Mouse (Mus musculus) olfactory bulb, adult 2 months (tissue): ENCODE data around the gene Ptgfr. TPM values are rescaled to one million over a fixed set of nuclear protein-coding genes. Genes with fewer than 3 reads are reported as not detected.

Source experiments
- H3K27ac ChIP-seq: fragments of 200-500 bp; 2 replicates; pipeline ENCODE4 v1.5.1; 2012; ENCODE audit warnings: low read depth, low read length; ENCODE audit not compliant: insufficient read depth
- H3K4me1 ChIP-seq: fragments of 200-500 bp; 2 replicates; pipeline ENCODE4 v1.6.1; 2012; ENCODE audit warnings: low read length; ENCODE audit not compliant: control insufficient read depth, insufficient read depth
- H3K4me3 ChIP-seq: fragments of 200-500 bp; 2 replicates; pipeline ENCODE4 v1.5.1; 2012; ENCODE audit warnings: mild to moderate bottlenecking, low read depth, low read length, moderate library complexity; ENCODE audit not compliant: insufficient read depth
- CTCF ChIP-seq: fragments of 200-500 bp; IDR thresholded peaks from 2 replicates; pipeline ENCODE4 v1.5.1; 2012; ENCODE audit warnings: low read depth, mild to moderate bottlenecking, low read length, moderate library complexity; ENCODE audit not compliant: insufficient read depth
- POLR2A ChIP-seq: fragments of 200-500 bp; IDR thresholded peaks from 2 replicates; pipeline ENCODE4 v1.6.1; 2012; ENCODE audit warnings: mild to moderate bottlenecking, low read depth, low read length, moderate library complexity; ENCODE audit not compliant: insufficient read depth
- WGBS: fragments of 180-500 bp; shearing (Covaris S2); methylation state at CpG from one replicate; pipeline ENCODE4 v1.1.7; 2018; 5-methylcytosine and 5-hydroxymethylcytosine counted together
- polyA plus RNA-seq: library from polyadenylated mRNA; stranded (reverse); fragments of >200 nt; gene quantifications from 2 replicates; pipeline ENCODE4 v1.2.4, GENCODE M21; 2012; ENCODE audit warnings: low replicate concordance; ENCODE audit not compliant: missing spikeins, insufficient read depth, insufficient read length

Gene Ptgfr
- polyA plus RNA-seq, 1 experiment, result not detected

DNA sequence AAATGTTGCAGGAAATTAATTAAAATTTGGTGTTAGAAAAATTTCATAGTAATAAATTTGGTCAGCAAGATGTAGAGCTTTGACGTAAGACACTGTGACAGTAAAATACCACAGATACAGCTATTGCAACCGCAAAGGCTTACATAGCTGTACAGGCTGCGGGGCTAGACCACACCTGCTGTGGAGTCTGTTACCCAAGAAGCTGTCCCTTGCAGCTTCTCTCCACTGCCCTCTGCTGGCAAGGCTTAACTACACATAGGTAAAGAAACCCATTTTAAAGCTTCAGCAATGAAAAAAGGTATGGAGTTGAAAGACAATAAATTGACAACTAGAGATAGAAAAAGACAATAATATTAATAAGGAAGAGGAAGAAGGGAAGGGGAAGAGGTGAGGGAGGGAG is 66.4 kb downstream of the Ptgfr start:
- WGBS, result 68% methylated on average over 3 of the region's 3 CpGs
- TF ChIP-seq POLR2A (no peak), CTCF (no peak)
- H3K4me3 ChIP-seq, result no peak overlapping the region
- no peaks in the 10 kb centered on the region for H3K4me1 ChIP-seq
- H3K27ac ChIP-seq, result no peak overlapping the region

DNA sequence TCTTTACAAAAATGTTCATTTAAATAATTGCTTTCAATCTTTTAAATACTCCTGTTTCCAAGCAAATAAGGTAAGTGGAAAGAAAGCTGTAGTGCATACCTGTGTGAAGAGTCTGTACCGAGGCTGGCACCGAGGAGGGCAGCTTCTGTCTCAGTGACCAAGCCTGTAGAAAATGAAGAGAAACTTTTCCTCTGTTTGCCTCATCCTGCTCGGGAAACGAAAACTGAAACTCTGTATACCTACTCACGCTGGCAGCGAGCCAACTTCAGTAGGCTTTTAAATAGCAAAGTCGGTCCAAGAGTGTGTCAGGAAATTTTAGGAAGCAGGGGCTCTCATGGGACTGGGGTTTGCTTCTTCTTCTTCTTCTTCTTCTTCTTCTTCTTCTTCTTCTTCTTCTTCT is 87.7 kb downstream of the Ptgfr start, which contains the start of gene Ifi44:
Gene Ifi44, minus strand, starts transcription at position 224 of the 400 bp plus-strand sequence.
- Histone ChIP-seq H3K4me1 (no peaks in the 10 kb centered on the region), H3K27ac (no peak within 1 kb of the TSS), H3K4me3 (no peak within 1 kb of the TSS)
- TF ChIP-seq POLR2A (no peak), CTCF (no peak)
- 33% methylated on average over 7 of the region's 7 CpGs for WGBS

DNA sequence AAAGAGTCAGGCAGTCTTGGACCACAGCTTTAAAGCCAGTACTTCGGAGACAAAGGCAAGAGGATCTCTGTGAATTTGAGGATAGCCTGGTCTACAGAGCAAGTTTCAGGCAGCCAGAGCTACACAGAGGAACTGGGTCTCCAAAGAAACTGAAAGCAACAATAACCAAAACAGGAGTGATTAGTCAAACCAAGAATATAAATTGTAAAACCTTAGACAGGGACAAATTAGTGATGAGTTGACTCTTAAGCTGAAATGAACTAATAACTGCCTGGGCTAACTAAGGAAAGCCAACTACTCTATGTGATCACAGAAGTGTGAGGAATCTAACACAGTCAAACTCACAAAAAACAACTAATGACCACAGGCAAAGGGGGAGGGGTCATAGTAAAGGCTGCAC is 88.9 kb downstream of the Ptgfr start:
- Histone ChIP-seq H3K27ac (no peak overlapping the region), H3K4me3 (no peak overlapping the region), H3K4me1 (no peaks in the 10 kb centered on the region)
- TF ChIP-seq CTCF, result no peak
- 74% methylated on average over 1 of the region's 1 CpGs for whole genome bisulfite sequencing

Other genes with a start within 250 kb of the Ptgfr start
- gene Ifi44, start 87.7 kb downstream of the Ptgfr start, polyA plus RNA-seq, result not detected in 2 replicates
- not detected in 2 replicates for gene Ifi44l, start 74.7 kb downstream of the Ptgfr start, polyA plus RNA-seq